Mouse (Mus musculus): ENCODE measurements around the gene Olfr1128.
"Not testable (repeated sequence)": the region's sequence is repeated elsewhere in the genome, so short reads cannot be mapped to it uniquely, and the experiment has no call there.

Gene Olfr1128

GRCm38 (mm10) chr2:87545442-87545841, at the start of gene Olfr1128:
TSS of gene Olfr1128 (minus strand) at chr2:87545542.
- DNase-seq (ENCODE audit: low spot score): no peak

- not testable (repeated sequence) for DNase-seq (ENCODE audit: low spot score)
Observed at GRCm38 (mm10) chr2:87573602-87574001, 28.3 kb upstream of the Olfr1128 start, which contains the start of gene Olfr1129. TSS of gene Olfr1129 (plus strand) at chr2:87573902.

- DNase-seq (ENCODE audit: low spot score): no peak
Observed at GRCm38 (mm10) chr2:87534826-87535225, 10.5 kb downstream of the Olfr1128 start.

- no peak for DNase-seq (ENCODE audit: low spot score)
Observed at GRCm38 (mm10) chr2:87531496-87531895, 13.8 kb downstream of the Olfr1128 start, which contains the start of gene Olfr153. TSS of gene Olfr153 (plus strand) at chr2:87531796.

- DNase-seq (ENCODE audit: low spot score): peak; percentile 23
Observed at GRCm38 (mm10) chr2:87525899-87526616, 19.3 kb downstream of the Olfr1128 start.

GRCm38 (mm10) chr2:87520651-87521050, 24.7 kb downstream of the Olfr1128 start:
- no peak for DNase-seq (ENCODE audit: low spot score)

GRCm38 (mm10) chr2:87516581-87516980, 28.8 kb downstream of the Olfr1128 start:
- no peak for DNase-seq (ENCODE audit: low spot score)

- DNase-seq (ENCODE audit: low spot score): no peak
Observed at GRCm38 (mm10) chr2:87515457-87516060, 29.8 kb downstream of the Olfr1128 start.

- no peak for DNase-seq (ENCODE audit: low spot score)
Observed at GRCm38 (mm10) chr2:87515046-87515445, 30.3 kb downstream of the Olfr1128 start.

GRCm38 (mm10) chr2:87506265-87506664, 39.1 kb downstream of the Olfr1128 start, which contains the start of gene Pramel6:
TSS of gene Pramel6 (plus strand) at chr2:87506565.
- DNase-seq (ENCODE audit: low spot score): no peak

- DNase-seq (ENCODE audit: low spot score): not testable (repeated sequence)
Observed at GRCm38 (mm10) chr2:87496993-87497392, 48.3 kb downstream of the Olfr1128 start, which contains the start of gene Pramel7. TSS of gene Pramel7 (minus strand) at chr2:87497093.

Measured in embryo, embryonic 10.5 days (tissue).